Mouse (Mus musculus): ENCODE results near the gene Zar1. TPM values are rescaled to one million over a fixed set of nuclear protein-coding genes. Genes with fewer than 3 reads are reported as not detected.

Gene Zar1
- polyA plus RNA-seq, 1 experiment, result not detected

GRCm38 (mm10) chr5:72528896-72529295 is 52.2 kb downstream of the Zar1 start:
- no peak overlapping the region for H3K9ac ChIP-seq (ENCODE audit: low read depth, poor library complexity, severe bottlenecking)
- TF ChIP-seq POLR2A (IDR thresholded peaks at IDR 0.05; ENCODE audit: insufficient read depth, low read length), result no peak
- H3K4me1 ChIP-seq (ENCODE audit: control insufficient read depth, insufficient read depth, low read length), result no peaks in the 10 kb centered on the region
- no peaks in the 10 kb centered on the region for H3K9me3 ChIP-seq (replicated peaks; ENCODE audit: control insufficient read depth, insufficient read depth, low read length, poor library complexity, severe bottlenecking)
- H3K36me3 ChIP-seq (ENCODE audit: control insufficient read depth, insufficient read depth, low read length, poor library complexity, severe bottlenecking), result peaks cover under 1% of the 10 kb centered on the region; the same call in 1 of the 2 replicates
- H3K4me3 ChIP-seq (ENCODE audit: low read depth, low read length), result no peak overlapping the region
- no peaks in the 10 kb centered on the region for H3K27me3 ChIP-seq (ENCODE audit: control insufficient read depth, insufficient read depth, low read length, poor library complexity, severe bottlenecking)
- no peak overlapping the region for H3K27ac ChIP-seq (ENCODE audit: insufficient read depth, low read length)

Other genes starting within 250 kb of the Zar1 start
- 0.24 and 0.63 TPM in 2 replicates for gene Corin, start 76.8 kb downstream of the Zar1 start, polyA plus RNA-seq (2011; ENCODE audit: insufficient read depth, insufficient read length, low read depth, missing spikeins)
- gene Nfxl1, start 21.6 kb downstream of the Zar1 start, polyA plus RNA-seq (2011; ENCODE audit: insufficient read depth, insufficient read length, low read depth, missing spikeins), result 43.5 and 57.4 TPM in 2 replicates
- gene Gm5868, start 6.3 kb upstream of the Zar1 start, polyA plus RNA-seq (2011; ENCODE audit: insufficient read depth, insufficient read length, low read depth, missing spikeins), result 0.58 TPM in 1 of 2 replicates, not detected in the other
- 0.30 TPM in 1 of 2 replicates, not detected in the other for gene Cnga1, start 63.0 kb upstream of the Zar1 start, polyA plus RNA-seq (2011; ENCODE audit: insufficient read depth, insufficient read length, low read depth, missing spikeins)
- 0.52 and 0.93 TPM in 2 replicates for gene Nipal1, start 66.5 kb upstream of the Zar1 start, polyA plus RNA-seq (2011; ENCODE audit: insufficient read depth, insufficient read length, low read depth, missing spikeins)
- not detected in 2 replicates for gene Txk, start 171.5 kb upstream of the Zar1 start, polyA plus RNA-seq (2011; ENCODE audit: insufficient read depth, insufficient read length, low read depth, missing spikeins)

Measured in ES-Bruce4 (cell line).